Mouse (Mus musculus) bone marrow, adult 2 months (tissue): Measurements from ENCODE around the gene Dcaf15.

Experiments used
- CTCF ChIP-seq: fragments of 200-500 bp; IDR thresholded peaks from 2 replicates; pipeline ENCODE4 v1.5.1; 2011; ENCODE audit warnings: low read length, control low read depth; ENCODE audit not compliant: control insufficient read depth, insufficient read depth
- POLR2A ChIP-seq: fragments of 200-500 bp; IDR thresholded peaks from 2 replicates; pipeline ENCODE4 v1.6.1; 2011; ENCODE audit warnings: low read depth, mild to moderate bottlenecking, control low read depth, low read length, borderline replicate concordance; ENCODE audit not compliant: control insufficient read depth

GRCm38 (mm10) chr8:84122151-84122550, 17.6 kb upstream of the Dcaf15 start:
- TF ChIP-seq POLR2A (no peak), CTCF (no peak)
